Mouse (Mus musculus) testis, adult 2 months (tissue): ENCODE results near the gene Fbxw21. TPM values are rescaled to one million over a fixed set of nuclear protein-coding genes. Genes with fewer than 3 reads are reported as not detected.

ENCODE experiments used
- H3K27ac ChIP-seq: fragments of 200-500 bp; 2 replicates; pipeline ENCODE4 v1.5.1; 2012; ENCODE audit warnings: low read depth, low read length; ENCODE audit not compliant: control insufficient read depth, insufficient read depth
- H3K27me3 ChIP-seq: fragments of 200-500 bp; 2 replicates; pipeline ENCODE4 v1.6.1; 2012; ENCODE audit warnings: mild to moderate bottlenecking, low read length, moderate library complexity; ENCODE audit not compliant: control insufficient read depth, insufficient read depth
- H3K36me3 ChIP-seq: fragments of 200-500 bp; 2 replicates; pipeline ENCODE4 v1.6.1; 2012; ENCODE audit warnings: mild to moderate bottlenecking, low read length; ENCODE audit not compliant: control insufficient read depth, insufficient read depth
- H3K4me1 ChIP-seq: fragments of 200-500 bp; 2 replicates; pipeline ENCODE4 v1.6.1; 2012; ENCODE audit warnings: low read length; ENCODE audit not compliant: control insufficient read depth, insufficient read depth
- H3K4me3 ChIP-seq: fragments of 200-500 bp; 2 replicates; pipeline ENCODE4 v1.5.1; 2012; ENCODE audit warnings: low read depth, mild to moderate bottlenecking, low read length, moderate library complexity, mixed read lengths; ENCODE audit not compliant: control insufficient read depth
- CTCF ChIP-seq: fragments of 200-500 bp; IDR thresholded peaks from 2 replicates; pipeline ENCODE4 v1.5.1; 2012; ENCODE audit warnings: low read depth, mild to moderate bottlenecking, inconsistent platforms, low read length, moderate library complexity; ENCODE audit not compliant: control insufficient read depth, insufficient read depth, insufficient replicate concordance
- POLR2A ChIP-seq: fragments of 200-500 bp; IDR thresholded peaks from 2 replicates; pipeline ENCODE4 v1.6.1; 2012; ENCODE audit warnings: low read depth, mild to moderate bottlenecking, inconsistent platforms, low read length, moderate library complexity; ENCODE audit not compliant: control insufficient read depth
- polyA plus RNA-seq: library from polyadenylated mRNA; depleted of rRNA; stranded (reverse); fragments of >200 nt; gene quantifications from 2 replicates; pipeline ENCODE4 v1.2.3, GENCODE M21; 2012

Gene Fbxw21
- polyA plus RNA-seq, 1 experiment: not detected

DNA sequence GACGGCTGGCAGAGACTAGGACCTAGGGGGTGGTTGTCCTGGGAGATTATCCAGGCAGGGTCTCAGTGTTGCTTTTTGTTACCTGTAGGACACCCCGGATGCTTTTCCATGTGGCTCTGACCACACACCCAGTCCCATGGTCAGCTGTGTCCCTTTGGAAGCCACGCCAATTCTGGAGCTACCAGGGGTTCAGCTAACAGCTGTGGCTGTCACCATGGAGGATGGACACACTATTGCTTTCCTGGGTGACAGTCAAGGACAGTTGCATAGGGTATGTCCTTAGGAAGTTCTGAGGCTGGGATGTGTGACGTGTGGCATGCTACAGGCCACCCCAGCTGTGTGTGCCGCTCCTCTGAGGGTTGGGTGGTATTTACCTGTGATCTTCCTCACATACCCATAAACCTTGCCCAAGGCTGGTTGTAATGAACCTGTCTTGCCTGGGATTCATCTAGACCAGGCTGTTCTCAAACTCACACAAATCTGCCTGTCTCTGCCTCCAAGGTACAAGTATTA, 59.9 kb downstream of the Fbxw21 start:
- no peaks in the 10 kb centered on the region; the same call in 1 of the 2 replicates for H3K4me1 ChIP-seq
- H3K4me3 ChIP-seq: no peak overlapping the region
- H3K27me3 ChIP-seq: no peaks in the 10 kb centered on the region
- TF ChIP-seq CTCF: no peak
- TF ChIP-seq POLR2A: no peak
- H3K27ac ChIP-seq: no peak overlapping the region
- H3K36me3 ChIP-seq: no peaks in the 10 kb centered on the region

GRCm38 (mm10) chr9:109100307-109100928, 61.4 kb downstream of the Fbxw21 start:
- H3K27me3 ChIP-seq: no peaks in the 10 kb centered on the region
- no peak overlapping the region for H3K27ac ChIP-seq
- TF ChIP-seq POLR2A: no peak
- no peak for TF ChIP-seq CTCF
- H3K4me1 ChIP-seq: peaks cover 8% of the 10 kb centered on the region
- H3K4me3 ChIP-seq: no peak overlapping the region
- no peaks in the 10 kb centered on the region for H3K36me3 ChIP-seq

- no peak overlapping the region for H3K4me3 ChIP-seq
- H3K27ac ChIP-seq: no peak overlapping the region
- peaks cover 17% of the 10 kb centered on the region for H3K4me1 ChIP-seq
- TF ChIP-seq POLR2A: no peak
- no peak for TF ChIP-seq CTCF
- no peaks in the 10 kb centered on the region for H3K36me3 ChIP-seq
- H3K27me3 ChIP-seq: no peaks in the 10 kb centered on the region
Observed at GRCm38 (mm10) chr9:109098969-109099368, 62.9 kb downstream of the Fbxw21 start.

GRCm38 (mm10) chr9:109098366-109098765, 63.5 kb downstream of the Fbxw21 start:
- no peak overlapping the region for H3K4me3 ChIP-seq
- H3K4me1 ChIP-seq: peaks cover 17% of the 10 kb centered on the region
- H3K27ac ChIP-seq: no peak overlapping the region
- TF ChIP-seq CTCF (no peak), POLR2A (no peak)
- no peaks in the 10 kb centered on the region for H3K27me3 ChIP-seq
- no peaks in the 10 kb centered on the region for H3K36me3 ChIP-seq

GRCm38 (mm10) chr9:109097831-109098230, 64.0 kb downstream of the Fbxw21 start:
- H3K27me3 ChIP-seq: no peaks in the 10 kb centered on the region
- TF ChIP-seq CTCF (no peak), POLR2A (no peak)
- H3K4me1 ChIP-seq: peaks cover 17% of the 10 kb centered on the region
- H3K36me3 ChIP-seq: no peaks in the 10 kb centered on the region
- no peak overlapping the region for H3K4me3 ChIP-seq
- H3K27ac ChIP-seq: no peak overlapping the region

- H3K27ac ChIP-seq: no peak overlapping the region
- no peak overlapping the region for H3K4me3 ChIP-seq
- no peaks in the 10 kb centered on the region for H3K36me3 ChIP-seq
Observed at GRCm38 (mm10) chr9:109097291-109097690, 64.5 kb downstream of the Fbxw21 start.

GRCm38 (mm10) chr9:109096856-109097255, 65.0 kb downstream of the Fbxw21 start:
- H3K27ac ChIP-seq: no peak overlapping the region
- no peaks in the 10 kb centered on the region for H3K27me3 ChIP-seq
- H3K4me1 ChIP-seq: peaks cover 17% of the 10 kb centered on the region
- TF ChIP-seq CTCF: no peak
- TF ChIP-seq POLR2A: no peak
- no peaks in the 10 kb centered on the region for H3K36me3 ChIP-seq
- no peak overlapping the region for H3K4me3 ChIP-seq

More at GRCm38 (mm10) chr9:109097291-109097690, 64.5 kb downstream of the Fbxw21 start:
- H3K4me1 ChIP-seq: peaks cover 17% of the 10 kb centered on the region
- H3K27me3 ChIP-seq: no peaks in the 10 kb centered on the region
- TF ChIP-seq CTCF: no peak
- TF ChIP-seq POLR2A: no peak

GRCm38 (mm10) chr9:109096251-109096661, 65.6 kb downstream of the Fbxw21 start:
- peaks cover 17% of the 10 kb centered on the region for H3K4me1 ChIP-seq
- peak overlapping the region; percentile 79 for H3K4me3 ChIP-seq

More at GRCm38 (mm10) chr9:109096251-109096661, 65.6 kb downstream of the Fbxw21 start:
- TF ChIP-seq CTCF (no peak), POLR2A (no peak)
- no peaks in the 10 kb centered on the region for H3K36me3 ChIP-seq
- peak overlapping the region; percentile 56 for H3K27ac ChIP-seq
- no peaks in the 10 kb centered on the region for H3K27me3 ChIP-seq
